Mouse (Mus musculus) kidney, adult 2 months (tissue): ENCODE results near the gene Atpaf1. TPM values are rescaled to one million over a fixed set of nuclear protein-coding genes. Genes with fewer than 3 reads are reported as not detected.

Experiments used
- DNase-seq: peaks from one replicate; pipeline ENCODE4 v3.0.0; 2021
- H3K27ac ChIP-seq: fragments of 200-500 bp; 2 replicates; pipeline ENCODE4 v1.5.1; 2012; ENCODE audit warnings: low read depth, low read length, control low read depth, inconsistent platforms; ENCODE audit not compliant: insufficient read depth
- H3K27me3 ChIP-seq: fragments of 200-500 bp; replicated peaks from 2 replicates; pipeline ENCODE4 v1.6.1; 2012; ENCODE audit warnings: mild to moderate bottlenecking, moderate library complexity, low read length, inconsistent platforms; ENCODE audit not compliant: control insufficient read depth, insufficient read depth
- H3K36me3 ChIP-seq: fragments of 200-500 bp; 2 replicates; pipeline ENCODE4 v1.6.1; 2012; ENCODE audit warnings: mild to moderate bottlenecking, moderate library complexity, low read length, inconsistent platforms; ENCODE audit not compliant: control insufficient read depth, insufficient read depth
- H3K4me1 ChIP-seq: fragments of 200-500 bp; 2 replicates; pipeline ENCODE4 v1.6.1; 2011; ENCODE audit warnings: low read length; ENCODE audit not compliant: control insufficient read depth, insufficient read depth
- H3K4me3 ChIP-seq: fragments of 200-500 bp; 2 replicates; pipeline ENCODE4 v1.5.1; 2011; ENCODE audit warnings: mild to moderate bottlenecking, low read depth, low read length, control low read depth; ENCODE audit not compliant: insufficient read depth
- CTCF ChIP-seq: fragments of 200-500 bp; conservative IDR thresholded peaks from 2 replicates; pipeline ENCODE4 v1.5.1; 2011; ENCODE audit warnings: low read depth, mild to moderate bottlenecking, control low read depth, low read length, moderate library complexity, mixed read lengths; ENCODE audit not compliant: insufficient read depth, insufficient read length
- POLR2A ChIP-seq: fragments of 200-500 bp; IDR thresholded peaks from one replicate; pipeline ENCODE4 v1.6.1; 2011; ENCODE audit warnings: low read depth, low read length, control low read depth
- WGBS: fragments of 180-500 bp; shearing (Covaris S2); methylation state at CpG from one replicate; pipeline ENCODE4 v1.1.7; 2018; 5-methylcytosine and 5-hydroxymethylcytosine counted together
- polyA plus RNA-seq: library from polyadenylated mRNA; depleted of rRNA; stranded (reverse); fragments of >200 nt; gene quantifications from 2 replicates; pipeline ENCODE4 v1.2.3, GENCODE M21; 2012; rRNA removed

Gene Atpaf1
- polyA plus RNA-seq, 1 experiment: 35.0 TPM

DNA sequence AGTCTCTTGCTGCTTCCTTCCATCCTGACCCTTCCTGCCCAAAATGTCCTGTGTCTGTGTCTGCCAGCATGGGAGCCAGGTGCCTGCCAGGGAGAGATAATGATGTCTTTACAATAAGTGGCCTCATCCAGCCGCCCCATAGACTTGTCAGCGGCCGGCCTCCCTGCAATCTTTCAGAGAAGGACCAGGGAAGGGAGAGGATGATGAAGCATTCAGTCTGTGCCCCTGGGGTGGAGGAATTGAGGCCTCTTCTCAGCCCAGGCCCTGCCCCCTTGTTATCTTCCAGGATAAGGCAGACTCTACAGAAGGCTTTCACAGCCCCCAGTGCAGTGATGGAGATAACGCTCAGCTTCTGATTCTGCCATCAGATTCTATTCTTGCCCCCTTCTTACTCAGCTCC is 71.7 kb downstream of the Atpaf1 start:
- DNase-seq: no peak
- TF ChIP-seq CTCF: no peak
- TF ChIP-seq POLR2A: no peak
- Histone ChIP-seq H3K4me1 (no peaks in the 10 kb centered on the region), H3K36me3 (peaks cover 1% of the 10 kb centered on the region), H3K27me3 (no peaks in the 10 kb centered on the region), H3K27ac (no peak overlapping the region), H3K4me3 (no peak overlapping the region)
- WGBS: 94% methylated on average over 4 of the region's 4 CpGs

DNA sequence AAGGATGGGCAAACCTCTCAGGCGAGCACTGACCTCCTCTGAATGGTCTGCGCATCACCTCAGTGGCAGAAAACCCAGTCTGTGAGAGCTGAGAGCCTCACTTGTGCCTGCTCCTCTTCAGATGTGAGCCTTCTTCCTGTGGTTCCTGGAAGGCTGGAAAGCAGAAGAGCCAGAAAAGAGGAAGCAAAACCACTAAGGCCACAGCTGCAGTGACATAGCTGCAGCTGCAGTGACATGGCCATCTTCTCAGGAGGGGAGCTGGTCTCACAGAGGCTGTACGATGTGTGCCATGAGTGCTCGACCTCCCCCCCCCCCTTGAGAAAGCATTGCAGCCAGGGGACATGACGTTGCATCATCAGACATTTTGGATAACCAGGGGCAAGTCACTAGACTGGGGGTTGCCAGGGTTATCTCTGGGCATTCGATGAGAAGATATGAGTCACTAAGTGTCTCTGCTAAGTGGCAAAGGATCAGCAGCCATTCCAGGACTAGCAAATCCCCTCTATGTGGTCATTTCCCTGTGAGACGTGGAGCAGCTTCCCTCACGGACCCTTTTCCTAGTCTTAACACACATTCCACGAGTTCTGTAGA is 72.8 kb downstream of the Atpaf1 start:
- no peak for DNase-seq
- Histone ChIP-seq H3K27me3 (no peaks in the 10 kb centered on the region), H3K4me1 (no peaks in the 10 kb centered on the region), H3K36me3 (peaks cover 1% of the 10 kb centered on the region), H3K27ac (no peak overlapping the region), H3K4me3 (no peak overlapping the region)
- WGBS: 88% methylated on average over 9 of the region's 9 CpGs
- no peak for TF ChIP-seq POLR2A

DNA sequence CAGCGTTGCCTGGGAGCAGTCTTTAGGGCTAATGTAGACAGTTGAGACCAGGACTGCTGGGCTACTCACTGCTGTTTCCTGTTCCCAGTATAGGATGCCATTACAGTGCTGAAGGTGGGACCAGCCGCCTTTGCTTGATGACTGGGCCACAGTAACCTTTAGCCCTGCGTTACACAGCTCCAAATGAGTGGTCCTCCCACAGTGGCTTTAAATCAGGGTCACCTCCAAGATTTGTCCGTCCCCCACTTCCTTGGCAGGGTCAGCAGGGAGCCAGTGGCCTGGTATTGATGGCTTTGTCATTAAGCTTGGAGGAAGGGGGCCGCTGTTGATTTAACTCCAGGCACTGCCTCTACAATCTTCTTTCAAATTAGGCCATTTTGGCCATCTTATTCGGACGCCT is 78.7 kb downstream of the Atpaf1 start:
- Histone ChIP-seq H3K4me1 (no peaks in the 10 kb centered on the region), H3K36me3 (peaks cover 1% of the 10 kb centered on the region), H3K27me3 (no peaks in the 10 kb centered on the region), H3K27ac (no peak overlapping the region), H3K4me3 (no peak overlapping the region)
- TF ChIP-seq POLR2A (no peak), CTCF (no peak)
- DNase-seq: no peak
- 75% methylated on average over 7 of the region's 7 CpGs for WGBS

DNA sequence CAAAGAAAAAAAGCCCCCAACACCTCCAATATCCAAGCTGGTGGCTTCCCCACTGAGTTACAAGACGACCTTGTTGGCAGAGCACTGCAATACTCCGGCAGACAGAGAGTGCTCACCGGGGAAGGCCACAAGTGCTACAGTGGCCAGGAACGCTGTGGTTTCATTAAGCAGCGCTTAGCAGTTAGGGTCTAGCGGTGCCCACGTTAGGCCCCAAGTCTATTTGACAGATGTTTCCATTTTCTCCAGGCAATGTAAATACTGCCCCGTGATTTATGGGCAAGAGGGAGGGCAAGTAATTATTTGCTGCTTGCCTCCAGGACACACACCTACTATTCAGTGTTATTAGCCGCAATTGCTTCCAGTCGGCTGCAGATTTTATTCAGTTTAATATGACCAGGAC is 79.3 kb downstream of the Atpaf1 start:
- Histone ChIP-seq H3K4me1 (no peaks in the 10 kb centered on the region), H3K36me3 (peaks cover 1% of the 10 kb centered on the region), H3K27ac (no peak overlapping the region), H3K4me3 (no peak overlapping the region), H3K27me3 (no peaks in the 10 kb centered on the region)
- 57% methylated on average over 10 of the region's 10 CpGs for WGBS
- TF ChIP-seq POLR2A: no peak
- no peak for TF ChIP-seq CTCF
- DNase-seq: no peak

Other genes starting within 250 kb of the Atpaf1 start
- gene Cyp4a31, start 221.2 kb upstream of the Atpaf1 start, polyA plus RNA-seq: 234 and 244 TPM in 2 replicates
- 0.60 and 0.91 TPM in 2 replicates for gene Cyp4a32, start 183.8 kb upstream of the Atpaf1 start, polyA plus RNA-seq
- 329 and 340 TPM in 2 replicates for gene Cyp4b1, start 137.1 kb upstream of the Atpaf1 start, polyA plus RNA-seq
- 26.4 and 27.9 TPM in 2 replicates for gene Efcab14, start 47.1 kb upstream of the Atpaf1 start, polyA plus RNA-seq
- gene Tex38, start 3.8 kb upstream of the Atpaf1 start, polyA plus RNA-seq: 0.47 and 0.49 TPM in 2 replicates
- 17.8 and 18.5 TPM in 2 replicates for gene Mob3c, start 43.3 kb downstream of the Atpaf1 start, polyA plus RNA-seq
- 30.6 and 33.8 TPM in 2 replicates for gene Mknk1, start 54.4 kb downstream of the Atpaf1 start, polyA plus RNA-seq
- 0.07 TPM in 1 of 2 replicates, not detected in the other for gene Kncn, start 99.6 kb downstream of the Atpaf1 start, polyA plus RNA-seq
- not detected in 2 replicates for gene 6430628N08Rik, start 105.9 kb downstream of the Atpaf1 start, polyA plus RNA-seq
- not detected in 2 replicates for gene Dmbx1, start 155.1 kb downstream of the Atpaf1 start, polyA plus RNA-seq
- 34.7 and 38.6 TPM in 2 replicates for gene Faah, start 233.1 kb downstream of the Atpaf1 start, polyA plus RNA-seq